Mouse (Mus musculus) kidney, adult 2 months (tissue): ENCODE measurements around the gene Tmem198.

Experiments used
- CTCF ChIP-seq: fragments of 200-500 bp; conservative IDR thresholded peaks from 2 replicates; pipeline ENCODE4 v1.5.1; 2011; ENCODE audit warnings: low read depth, mild to moderate bottlenecking, control low read depth, low read length, moderate library complexity, mixed read lengths; ENCODE audit not compliant: insufficient read depth, insufficient read length
- POLR2A ChIP-seq: fragments of 200-500 bp; IDR thresholded peaks from one replicate; pipeline ENCODE4 v1.6.1; 2011; ENCODE audit warnings: low read depth, low read length, control low read depth

DNA sequence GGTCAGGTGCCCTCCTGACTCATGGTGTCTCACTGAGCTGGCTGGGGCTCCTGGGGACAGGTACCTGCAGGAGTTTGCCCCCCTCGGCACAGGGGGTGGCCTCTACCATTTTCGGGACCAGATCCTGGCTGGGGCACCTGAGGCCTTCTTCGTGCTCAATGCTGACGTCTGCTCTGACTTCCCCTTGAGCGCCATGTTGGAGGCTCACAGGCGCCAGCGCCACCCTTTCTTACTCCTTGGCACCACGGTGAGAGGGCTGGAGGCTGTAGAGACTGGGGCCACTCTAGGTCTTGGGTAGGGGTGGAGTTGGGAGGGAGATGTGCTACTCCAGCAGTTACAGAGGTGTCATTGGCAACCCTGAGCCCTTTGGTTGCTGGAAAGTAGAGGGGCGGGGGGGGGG, 40.5 kb upstream of the Tmem198 start:
- no peak for TF ChIP-seq CTCF
- no peak for TF ChIP-seq POLR2A
